Mouse (Mus musculus) hindbrain, embryonic 13.5 days (tissue): ENCODE data around the gene Vma21. TPM values are rescaled to one million over a fixed set of nuclear protein-coding genes. Genes with fewer than 3 reads are reported as not detected.

Source experiments
- polyA plus RNA-seq: library from polyadenylated mRNA; unstranded; fragments of >200 nt; fragmentation: Nextera tagmentation; extraction: Ambion mirVana; gene quantifications from 2 replicates; pipeline ENCODE4 v1.2.1, GENCODE M21; 2015

Vma21 gene
- polyA plus RNA-seq, 1 experiment from 2014 or later: 60.3 TPM

Other genes with a start within 250 kb of the Vma21 start
- gene Gpr50, start 152.3 kb upstream of the Vma21 start, polyA plus RNA-seq: 1.7 and 2.6 TPM in 2 replicates
- 0.19 and 0.36 TPM in 2 replicates for gene Gm1141, start 105.1 kb downstream of the Vma21 start, polyA plus RNA-seq
- 11.2 and 11.8 TPM in 2 replicates for gene Prrg3, start 146.7 kb downstream of the Vma21 start, polyA plus RNA-seq
- not detected in 2 replicates for gene Fate1, start 157.1 kb downstream of the Vma21 start, polyA plus RNA-seq
- gene Cnga2, start 175.9 kb downstream of the Vma21 start, polyA plus RNA-seq: 0.10 and 0.12 TPM in 2 replicates